Mouse (Mus musculus): Measurements from ENCODE around the gene Olfr356. TPM values are rescaled to one million over a fixed set of nuclear protein-coding genes. Genes with fewer than 3 reads are reported as not detected.

Gene Olfr356
- not detected for total RNA-seq (2021)

DNA sequence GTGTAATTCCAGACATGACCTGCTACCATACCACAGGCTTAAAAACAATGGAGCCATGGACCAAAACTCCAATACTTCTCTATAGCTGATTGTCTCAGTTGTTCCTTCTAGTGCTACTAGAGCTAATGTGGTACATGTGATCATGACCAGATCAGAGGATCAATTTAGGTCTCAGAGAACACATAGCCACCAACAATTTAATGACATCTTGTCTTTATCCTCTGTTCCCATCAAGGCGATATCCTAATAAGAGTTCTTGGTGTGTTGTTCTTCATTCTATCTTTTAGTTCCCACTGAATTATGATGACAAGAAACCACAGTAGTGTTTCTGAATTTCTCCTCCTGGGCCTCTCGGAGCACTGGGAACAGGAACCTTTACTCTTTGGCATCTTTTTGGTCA lies at the start of gene Olfr356:
TSS of gene Olfr356 (plus strand) at position 301 of the 400 bp plus-strand sequence.
- DNase-seq, result no peak
- intact Hi-C loops (cut with DNase I), result no loop called here

DNA sequence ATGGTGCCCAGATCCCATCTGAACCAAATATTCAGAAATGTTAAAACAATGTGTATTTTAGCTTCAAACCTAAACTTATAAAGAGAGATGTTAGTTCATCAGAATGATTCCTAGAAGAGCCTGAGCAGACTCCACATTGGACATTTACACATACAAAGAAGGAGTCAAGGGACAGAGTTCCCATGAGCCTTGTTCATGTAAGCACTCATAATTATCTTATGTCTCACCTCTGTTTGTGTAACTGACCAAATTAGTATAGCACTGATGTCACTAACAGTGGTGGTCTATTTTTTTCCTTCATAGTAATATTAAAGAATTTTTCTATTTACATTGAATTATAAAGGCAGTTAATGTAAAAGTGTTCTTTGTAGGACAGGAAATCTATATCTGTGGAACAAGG lies 44.1 kb upstream of the Olfr356 start, which contains the start of gene Olfr353:
TSS of gene Olfr353 (minus strand) at position 101 of the 400 bp plus-strand sequence.
- intact Hi-C loops (cut with DNase I), result no loop called here
- no peak for DNase-seq

DNA sequence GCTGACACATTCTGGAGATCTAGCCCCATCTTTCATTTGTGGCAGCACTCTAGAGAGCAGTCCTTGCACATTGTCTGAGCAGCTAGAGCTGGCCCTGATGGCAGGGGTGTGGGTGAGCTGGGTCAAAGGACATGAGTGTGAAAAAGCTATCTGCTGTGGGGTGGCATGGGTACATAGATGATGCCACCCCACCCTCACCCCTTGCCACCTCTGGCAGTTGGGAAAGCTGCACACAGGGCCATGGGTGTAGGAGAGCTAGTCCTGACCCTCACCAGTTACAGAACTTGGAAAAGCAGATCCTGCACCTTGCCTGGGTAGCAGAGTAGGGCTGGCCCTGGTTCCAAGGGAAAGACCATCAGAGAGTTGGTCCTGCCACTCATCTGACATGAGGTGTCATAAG lies 39.8 kb upstream of the Olfr356 start:
- intact Hi-C loops (cut with DNase I), result no loop called here
- DNase-seq, result no peak

DNA sequence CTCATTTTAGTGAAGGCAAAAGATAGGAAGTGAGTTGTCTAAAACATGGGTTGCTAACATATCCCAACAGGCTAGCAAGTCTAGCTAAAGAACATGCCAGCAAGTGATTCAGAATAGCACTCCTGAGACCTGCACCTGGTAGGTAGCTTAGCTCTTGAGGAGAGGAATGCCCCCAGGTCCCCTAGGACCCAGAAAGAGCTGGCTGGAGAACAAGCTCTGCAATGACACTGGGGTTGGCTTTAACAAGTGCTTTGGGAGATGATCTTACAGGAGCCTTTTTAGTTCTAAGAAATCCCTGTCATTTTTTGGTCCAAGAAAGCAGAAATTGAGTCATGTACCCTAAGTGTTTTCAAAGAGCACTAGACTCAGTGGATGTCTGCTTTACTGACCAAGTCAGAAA lies 31.5 kb upstream of the Olfr356 start, which contains the start of gene Olfr354:
TSS of gene Olfr354 (plus strand) at position 301 of the 400 bp plus-strand sequence.
- intact Hi-C loops (cut with DNase I), result no loop called here
- DNase-seq, result no peak

DNA sequence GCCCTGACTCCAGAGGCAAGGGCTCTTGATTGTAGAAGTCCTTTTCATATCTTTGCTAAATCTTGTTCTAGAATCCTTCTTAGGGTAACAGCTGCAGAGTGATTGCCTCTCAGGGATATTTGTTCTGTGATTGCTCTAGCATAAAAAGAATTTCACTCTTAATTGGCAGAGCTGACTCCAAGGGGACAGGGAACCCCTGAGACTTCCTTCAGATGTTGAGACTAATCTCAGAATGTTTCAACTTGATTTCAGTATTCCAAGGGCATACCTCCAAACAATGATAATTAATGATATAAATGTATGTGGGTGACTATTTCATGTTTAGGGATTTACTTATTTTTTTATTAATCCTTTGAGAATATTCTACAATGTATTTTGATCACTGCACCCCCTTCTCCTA lies 8.1 kb upstream of the Olfr356 start, which contains the start of gene Olfr355:
TSS of gene Olfr355 (minus strand) at position 101 of the 400 bp plus-strand sequence.
- intact Hi-C loops (cut with DNase I), result no loop called here
- DNase-seq, result no peak

Other genes with a start within 250 kb of the Olfr356 start
- not detected for gene Olfr347, start 205.2 kb upstream of the Olfr356 start, total RNA-seq (2021)
- gene Olfr348, start 152.8 kb upstream of the Olfr356 start, total RNA-seq (2021), result not detected
- gene Olfr50, start 146.6 kb upstream of the Olfr356 start, total RNA-seq (2021), result not detected
- not detected for gene Olfr3, start 120.1 kb upstream of the Olfr356 start, total RNA-seq (2021)
- not detected for gene Olfr350, start 90.8 kb upstream of the Olfr356 start, total RNA-seq (2021)
- not detected for gene Olfr351, start 74.5 kb upstream of the Olfr356 start, total RNA-seq (2021)
- not detected for gene Olfr352, start 68.7 kb upstream of the Olfr356 start, total RNA-seq (2021)
- not detected for gene Olfr353, start 44.2 kb upstream of the Olfr356 start, total RNA-seq (2021)
- gene Olfr354, start 31.4 kb upstream of the Olfr356 start, total RNA-seq (2021), result under 1 TPM in 1 of 2 experiments, not detected in 1; 0.04 TPM
- gene Olfr355, start 8.2 kb upstream of the Olfr356 start, total RNA-seq (2021), result not detected
- not detected for gene Olfr357, start 56.7 kb downstream of the Olfr356 start, total RNA-seq (2021)
- not detected for gene Olfr358, start 72.2 kb downstream of the Olfr356 start, total RNA-seq (2021)
- gene Olfr360, start 128.6 kb downstream of the Olfr356 start, total RNA-seq (2021), result not detected
- not detected for gene Olfr361, start 152.2 kb downstream of the Olfr356 start, total RNA-seq (2021)
- gene Olfr362, start 180.8 kb downstream of the Olfr356 start, total RNA-seq (2021), result not detected
- not detected for gene Olfr364-ps1, start 202.2 kb downstream of the Olfr356 start, total RNA-seq (2021)